Mouse (Mus musculus) liver, embryonic 12.5 days (tissue): ENCODE measurements around the gene Arl3. TPM values are rescaled to one million over a fixed set of nuclear protein-coding genes. Genes with fewer than 3 reads are reported as not detected.

Experiments
- ATAC-seq: fragments of 200-750 bp; cut with Nextera tagmentation; 2 replicates; pipeline ENCODE4 v1.8.0; 2017; ENCODE audit warnings: moderate number of reproducible peaks, mild to moderate bottlenecking, moderate library complexity
- H3K27ac ChIP-seq: fragments of 300-500 bp; sonication (generic); 2 replicates; pipeline ENCODE4 v1.5.1; 2016; ENCODE audit warnings: mild to moderate bottlenecking
- H3K27me3 ChIP-seq: fragments of 300-500 bp; sonication (generic); replicated peaks from 2 replicates; pipeline ENCODE4 v1.6.1; 2016; ENCODE audit warnings: mild to moderate bottlenecking, moderate library complexity
- H3K36me3 ChIP-seq: fragments of 300-500 bp; sonication (generic); 2 replicates; pipeline ENCODE4 v1.6.1; 2016; ENCODE audit warnings: mild to moderate bottlenecking, moderate library complexity
- H3K4me1 ChIP-seq: fragments of 300-500 bp; sonication (generic); 2 replicates; pipeline ENCODE4 v1.6.1; 2016
- H3K4me2 ChIP-seq: fragments of 300-500 bp; sonication (generic); 2 replicates; pipeline ENCODE4 v1.6.1; 2016; ENCODE audit warnings: mild to moderate bottlenecking, moderate library complexity
- H3K4me3 ChIP-seq: fragments of 300-500 bp; sonication (generic); 2 replicates; pipeline ENCODE4 v1.5.1; 2016; ENCODE audit warnings: mild to moderate bottlenecking, moderate library complexity
- H3K9ac ChIP-seq: fragments of 300-500 bp; sonication (generic); 2 replicates; pipeline ENCODE4 v1.6.1; 2016; ENCODE audit warnings: mild to moderate bottlenecking, moderate library complexity
- H3K9me3 ChIP-seq: fragments of 300-500 bp; sonication (generic); replicated peaks from 2 replicates; pipeline ENCODE4 v1.6.1; 2016; ENCODE audit warnings: mild to moderate bottlenecking, moderate library complexity
- WGBS: fragments of 180-500 bp; shearing (Covaris S2); methylation state at CpG from one replicate; pipeline ENCODE4 v1.1.7; 2016; ENCODE audit not compliant: insufficient replicate concordance; 5-methylcytosine and 5-hydroxymethylcytosine counted together
- polyA plus RNA-seq: library from polyadenylated mRNA; unstranded; fragments of >200 nt; fragmentation: Nextera tagmentation; extraction: Ambion mirVana; gene quantifications from 2 replicates; pipeline ENCODE4 v1.2.1, GENCODE M21; 2016

Arl3 gene
- polyA plus RNA-seq, 1 experiment from 2014 or later = 37.2 TPM

GRCm38 (mm10) chr19:46522433-46523044 lies 50.5 kb downstream of the Arl3 start:
- peak overlapping the region; percentile 30; the same call in 1 of the 2 replicates for H3K9ac ChIP-seq
- peaks cover 40% of the 10 kb centered on the region for H3K27me3 ChIP-seq
- ATAC-seq = no peak
- no peak overlapping the region for H3K4me3 ChIP-seq
- H3K4me2 ChIP-seq = peak overlapping the region; percentile 45
- H3K9me3 ChIP-seq = no peaks in the 10 kb centered on the region
- WGBS = 8% methylated on average over 15 of the region's 15 CpGs
- no peaks in the 10 kb centered on the region for H3K36me3 ChIP-seq
- H3K27ac ChIP-seq = peak overlapping the region; percentile 18; the same call in 1 of the 2 replicates
- H3K4me1 ChIP-seq = peaks cover 72% of the 10 kb centered on the region

DNA sequence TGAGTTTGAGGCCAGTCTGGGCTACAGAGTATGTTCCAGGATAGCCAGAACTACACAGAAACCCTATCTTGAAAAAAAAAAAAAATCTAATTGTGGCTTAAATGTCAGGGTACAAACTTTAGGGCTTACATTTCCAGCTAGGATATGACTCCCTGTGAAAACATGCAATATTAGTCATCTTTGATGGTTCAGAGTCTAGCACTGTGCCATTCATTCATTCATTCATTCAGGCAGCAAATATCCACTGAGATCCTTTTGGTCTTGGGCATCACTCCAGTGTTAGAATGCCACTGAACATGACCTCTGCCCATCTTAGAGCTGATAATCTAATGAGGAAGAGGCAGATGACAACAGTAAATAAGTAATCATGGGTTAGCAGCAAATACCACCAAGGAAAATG lies 51.3 kb downstream of the Arl3 start:
- H3K4me1 ChIP-seq = peaks cover 80% of the 10 kb centered on the region
- 0 out of 2 replicates have a peak overlapping the region, but pooled peaks have one; percentile 30 for H3K9ac ChIP-seq
- ATAC-seq = no peak
- peaks cover 33% of the 10 kb centered on the region for H3K27me3 ChIP-seq
- 0 out of 2 replicates have a peak overlapping the region, but pooled peaks have one; percentile 45 for H3K4me2 ChIP-seq
- H3K27ac ChIP-seq = no peak overlapping the region
- peaks cover 2% of the 10 kb centered on the region for H3K36me3 ChIP-seq
- no peaks in the 10 kb centered on the region for H3K9me3 ChIP-seq
- H3K4me3 ChIP-seq = no peak overlapping the region

DNA sequence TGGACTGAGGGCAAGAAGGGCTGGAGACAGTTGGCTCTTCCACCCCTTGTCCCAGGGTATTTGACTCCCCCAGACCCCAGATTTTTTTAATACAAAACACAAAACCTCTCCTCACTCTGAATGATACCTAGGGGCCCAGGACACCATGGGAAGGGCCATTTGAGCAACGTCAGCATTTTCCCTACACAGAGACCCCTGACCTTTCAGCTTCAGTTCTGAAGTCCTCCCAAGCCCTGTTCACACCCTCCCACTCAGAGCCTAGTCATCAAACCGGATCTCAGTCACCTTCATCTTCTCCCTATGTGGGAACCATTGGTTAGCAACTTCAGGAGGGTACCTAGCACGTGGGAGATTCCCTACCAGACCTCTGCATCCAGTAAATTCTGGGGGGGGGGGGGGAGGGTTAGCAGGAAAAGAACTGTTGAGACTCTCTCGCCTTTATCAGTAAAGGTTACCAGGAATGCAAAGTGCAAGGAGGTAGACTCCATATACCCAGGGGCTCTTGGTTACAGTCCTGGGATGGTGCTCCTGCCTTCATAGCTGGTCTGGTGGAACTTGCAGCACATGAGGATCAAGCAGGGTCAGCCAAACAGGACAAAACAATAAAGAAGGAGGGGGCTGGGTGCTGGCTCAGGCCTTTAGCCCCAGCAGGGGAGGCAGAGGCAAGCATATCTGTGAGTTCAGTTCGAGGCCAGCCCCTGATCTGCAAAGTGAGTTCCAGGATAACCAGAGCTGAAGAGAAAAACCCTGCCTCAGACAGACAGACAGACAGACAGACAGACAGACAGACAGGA lies 54.0 kb downstream of the Arl3 start:
- Histone ChIP-seq H3K36me3 (peaks cover 28% of the 10 kb centered on the region), H3K4me3 (no peak overlapping the region), H3K27me3 (peaks cover 15% of the 10 kb centered on the region), H3K27ac (peak overlapping the region; percentile 28; the same call in 1 of the 2 replicates), H3K9me3 (no peaks in the 10 kb centered on the region), H3K9ac (peak overlapping the region; percentile 44; the same call in 1 of the 2 replicates), H3K4me2 (peak overlapping the region; percentile 63), H3K4me1 (peaks cover 63% of the 10 kb centered on the region)
- ATAC-seq = no peak
- 13% methylated on average over 5 of the region's 5 CpGs for WGBS

DNA sequence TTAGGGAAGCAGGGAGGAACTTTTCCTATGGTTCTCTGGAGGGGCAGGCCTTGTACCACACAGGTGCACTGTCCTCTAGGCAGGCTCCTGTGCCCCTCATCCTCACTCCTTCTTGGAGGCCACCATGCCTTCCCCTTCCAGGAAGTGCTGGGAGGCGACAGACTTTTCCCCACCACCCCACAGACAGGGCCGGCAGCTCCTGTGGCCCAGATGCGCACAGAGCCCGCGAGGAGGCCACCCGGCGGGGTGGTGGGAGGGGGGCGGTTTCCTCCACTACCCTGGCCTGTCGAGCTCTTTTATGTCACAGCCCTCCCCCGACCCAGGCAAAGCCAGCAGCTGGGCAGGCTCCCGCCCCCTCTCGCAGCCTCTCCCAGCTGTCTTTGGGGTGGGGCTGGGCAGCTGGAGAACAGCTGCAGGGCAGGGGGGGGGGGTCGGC lies 54.6 kb downstream of the Arl3 start:
- Histone ChIP-seq H3K27ac (peak overlapping the region; percentile 28), H3K4me3 (peak overlapping the region; percentile 23), H3K27me3 (peaks cover 9% of the 10 kb centered on the region), H3K4me2 (peak overlapping the region; percentile 63), H3K9me3 (no peaks in the 10 kb centered on the region), H3K9ac (peak overlapping the region; percentile 44), H3K4me1 (peaks cover 56% of the 10 kb centered on the region), H3K36me3 (peaks cover 34% of the 10 kb centered on the region)
- peak; percentile 33 for ATAC-seq
- 2% methylated on average over 13 of the region's 13 CpGs for WGBS

GRCm38 (mm10) chr19:46517529-46518351 lies 55.3 kb downstream of the Arl3 start:
- Histone ChIP-seq H3K4me2 (peak overlapping the region; percentile 63), H3K27ac (peak overlapping the region; percentile 28), H3K4me3 (peak overlapping the region; percentile 23), H3K9me3 (no peaks in the 10 kb centered on the region), H3K36me3 (peaks cover 41% of the 10 kb centered on the region), H3K4me1 (peaks cover 50% of the 10 kb centered on the region), H3K9ac (peak overlapping the region; percentile 44; the same call in 1 of the 2 replicates), H3K27me3 (peaks cover 3% of the 10 kb centered on the region; the same call in 1 of the 2 replicates)
- 28% methylated on average over 14 of the region's 14 CpGs for WGBS
- no peak for ATAC-seq

GRCm38 (mm10) chr19:46516667-46517528 lies 56.1 kb downstream of the Arl3 start:
- Histone ChIP-seq H3K4me2 (no peak overlapping the region), H3K27ac (no peak overlapping the region), H3K9ac (no peak overlapping the region), H3K36me3 (peaks cover 49% of the 10 kb centered on the region), H3K4me1 (peaks cover 42% of the 10 kb centered on the region), H3K27me3 (peaks cover 3% of the 10 kb centered on the region; the same call in 1 of the 2 replicates), H3K4me3 (no peak overlapping the region), H3K9me3 (no peaks in the 10 kb centered on the region)
- WGBS = 55% methylated on average over 3 of the region's 3 CpGs
- ATAC-seq = no peak

DNA sequence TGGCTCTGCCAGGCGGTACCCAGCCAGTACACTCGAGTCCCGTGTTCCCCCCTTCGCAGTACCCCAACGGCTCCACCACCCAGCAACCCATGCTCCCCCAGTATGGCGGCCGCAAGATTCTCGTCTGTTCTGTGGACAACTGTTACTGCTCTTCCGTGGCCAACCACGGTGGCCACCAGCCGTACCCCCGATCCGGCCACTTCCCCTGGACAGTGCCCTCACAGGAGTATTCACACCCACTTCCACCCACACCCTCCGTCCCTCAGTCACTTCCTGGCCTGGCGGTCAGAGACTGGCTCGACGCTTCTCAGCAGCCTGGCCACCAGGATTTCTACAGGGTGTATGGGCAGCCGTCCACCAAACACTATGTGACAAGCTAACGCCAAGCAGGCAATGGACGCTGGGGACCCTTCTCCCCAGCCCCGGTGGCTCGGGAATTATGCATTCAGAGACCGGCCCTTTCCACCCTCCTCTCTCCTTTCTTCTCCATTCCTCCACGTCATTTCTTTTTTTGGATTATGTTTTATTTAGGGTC lies 57.6 kb downstream of the Arl3 start:
- Histone ChIP-seq H3K36me3 (peaks cover 64% of the 10 kb centered on the region), H3K27me3 (0 out of 2 replicates have a peak, but pooled peaks cover 3% of the 10 kb centered on the region)
- 84% methylated on average over 24 of the region's 24 CpGs for WGBS

DNA sequence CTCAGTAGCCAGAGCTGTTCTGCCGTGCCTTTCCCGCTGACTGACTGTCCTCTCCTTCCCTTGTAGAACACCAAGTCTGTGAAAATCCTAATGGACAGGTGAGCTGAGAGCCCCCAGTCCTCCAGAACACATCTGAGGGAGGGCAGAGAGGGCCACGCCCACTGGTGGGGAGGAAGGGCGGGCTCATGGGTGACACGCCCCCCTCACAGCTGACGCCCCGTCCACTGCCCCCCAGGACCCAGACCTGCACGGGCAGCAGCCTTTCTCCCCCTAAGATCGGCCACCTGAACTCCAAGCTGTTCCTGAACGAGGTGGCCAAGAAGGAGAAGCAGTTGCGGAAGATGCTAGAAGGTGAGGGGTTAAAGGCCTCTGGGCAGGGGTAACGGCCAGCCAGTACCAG lies 58.6 kb downstream of the Arl3 start:
- Histone ChIP-seq H3K4me2 (no peak overlapping the region), H3K27me3 (0 out of 2 replicates have a peak, but pooled peaks cover 3% of the 10 kb centered on the region), H3K4me1 (peaks cover 50% of the 10 kb centered on the region), H3K36me3 (peaks cover 73% of the 10 kb centered on the region), H3K9me3 (no peaks in the 10 kb centered on the region), H3K4me3 (no peak overlapping the region), H3K9ac (no peak overlapping the region), H3K27ac (no peak overlapping the region)
- WGBS = 76% methylated on average over 12 of the region's 12 CpGs
- ATAC-seq = no peak

More for the DNA sequence above, 57.6 kb downstream of the Arl3 start:
- H3K9ac ChIP-seq = no peak overlapping the region
- no peak for ATAC-seq
- no peak overlapping the region for H3K4me2 ChIP-seq
- peaks cover 47% of the 10 kb centered on the region for H3K4me1 ChIP-seq
- no peak overlapping the region for H3K27ac ChIP-seq
- no peak overlapping the region for H3K4me3 ChIP-seq
- H3K9me3 ChIP-seq = no peaks in the 10 kb centered on the region

DNA sequence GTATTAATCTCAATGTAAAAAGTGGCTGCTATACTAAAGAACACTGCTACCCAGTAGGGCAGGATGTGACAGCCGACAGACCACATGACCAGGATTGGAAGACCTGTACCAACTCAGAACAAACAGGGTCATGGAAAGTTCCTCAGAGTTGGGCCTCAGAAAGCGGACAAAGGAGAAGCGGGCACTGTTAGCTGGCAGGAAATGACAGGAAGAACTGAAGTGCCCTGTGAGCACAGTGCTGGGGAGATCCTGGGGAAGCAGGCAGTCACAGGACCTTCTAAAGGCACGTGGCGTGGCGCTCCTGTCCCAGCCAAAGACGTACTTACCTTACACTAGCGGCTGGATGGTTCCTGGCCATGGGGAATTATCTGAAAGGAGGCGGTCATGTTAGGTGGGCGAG lies 61.7 kb downstream of the Arl3 start:
- Histone ChIP-seq H3K27ac (no peak overlapping the region), H3K4me1 (peaks cover 55% of the 10 kb centered on the region), H3K9ac (no peak overlapping the region), H3K4me3 (no peak overlapping the region), H3K9me3 (no peaks in the 10 kb centered on the region), H3K27me3 (no peaks in the 10 kb centered on the region), H3K36me3 (peaks cover 98% of the 10 kb centered on the region), H3K4me2 (no peak overlapping the region)
- WGBS = 77% methylated on average over 10 of the region's 10 CpGs
- ATAC-seq = no peak

GRCm38 (mm10) chr19:46510824-46511223 lies 62.2 kb downstream of the Arl3 start:
- H3K4me1 ChIP-seq = peaks cover 59% of the 10 kb centered on the region
- no peak overlapping the region for H3K4me2 ChIP-seq
- no peak overlapping the region for H3K4me3 ChIP-seq
- no peak for ATAC-seq
- peak overlapping the region; percentile 48; the same call in 1 of the 2 replicates for H3K27ac ChIP-seq
- H3K27me3 ChIP-seq = no peaks in the 10 kb centered on the region
- WGBS = 54% methylated on average over 3 of the region's 3 CpGs
- no peak overlapping the region for H3K9ac ChIP-seq
- H3K9me3 ChIP-seq = no peaks in the 10 kb centered on the region
- H3K36me3 ChIP-seq = peaks cover 99% of the 10 kb centered on the region

DNA sequence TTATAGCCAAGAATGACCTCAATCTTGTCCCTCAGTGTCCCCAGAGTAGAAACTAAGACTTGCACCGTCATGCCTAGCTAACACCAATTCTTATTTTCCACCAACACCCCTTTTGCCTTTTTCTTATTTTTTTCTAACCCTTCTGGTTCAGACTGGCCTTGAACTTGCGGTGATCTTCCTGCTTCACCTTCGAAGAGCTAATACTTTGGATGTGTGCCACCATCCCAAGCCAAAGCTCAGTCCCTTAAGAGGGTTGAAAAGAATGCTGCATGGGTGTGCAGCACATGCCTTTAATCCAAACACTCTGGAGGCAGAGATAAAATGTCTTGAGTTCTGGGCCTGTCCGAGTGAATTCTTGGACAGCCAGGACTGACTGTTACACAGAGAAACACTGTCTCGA lies 62.6 kb downstream of the Arl3 start:
- no peaks in the 10 kb centered on the region for H3K9me3 ChIP-seq
- H3K27ac ChIP-seq = peak overlapping the region; percentile 48; the same call in 1 of the 2 replicates
- H3K4me1 ChIP-seq = peaks cover 63% of the 10 kb centered on the region
- WGBS = 65% methylated on average over 5 of the region's 5 CpGs
- H3K4me2 ChIP-seq = no peak overlapping the region
- no peak overlapping the region for H3K9ac ChIP-seq
- no peak for ATAC-seq
- peaks cover 99% of the 10 kb centered on the region for H3K36me3 ChIP-seq
- H3K4me3 ChIP-seq = no peak overlapping the region
- no peaks in the 10 kb centered on the region for H3K27me3 ChIP-seq
